Mouse (Mus musculus): ENCODE measurements around the gene Wnk4. TPM values are rescaled to one million over a fixed set of nuclear protein-coding genes. Genes with fewer than 3 reads are reported as not detected.

Wnk4 gene
- polyA plus RNA-seq, 1 experiment from 2014 or later = 5.7 TPM

GRCm38 (mm10) chr11:101230526-101230925 is 29.8 kb upstream of the Wnk4 start:
- H3K4me2 ChIP-seq = no peak overlapping the region

DNA sequence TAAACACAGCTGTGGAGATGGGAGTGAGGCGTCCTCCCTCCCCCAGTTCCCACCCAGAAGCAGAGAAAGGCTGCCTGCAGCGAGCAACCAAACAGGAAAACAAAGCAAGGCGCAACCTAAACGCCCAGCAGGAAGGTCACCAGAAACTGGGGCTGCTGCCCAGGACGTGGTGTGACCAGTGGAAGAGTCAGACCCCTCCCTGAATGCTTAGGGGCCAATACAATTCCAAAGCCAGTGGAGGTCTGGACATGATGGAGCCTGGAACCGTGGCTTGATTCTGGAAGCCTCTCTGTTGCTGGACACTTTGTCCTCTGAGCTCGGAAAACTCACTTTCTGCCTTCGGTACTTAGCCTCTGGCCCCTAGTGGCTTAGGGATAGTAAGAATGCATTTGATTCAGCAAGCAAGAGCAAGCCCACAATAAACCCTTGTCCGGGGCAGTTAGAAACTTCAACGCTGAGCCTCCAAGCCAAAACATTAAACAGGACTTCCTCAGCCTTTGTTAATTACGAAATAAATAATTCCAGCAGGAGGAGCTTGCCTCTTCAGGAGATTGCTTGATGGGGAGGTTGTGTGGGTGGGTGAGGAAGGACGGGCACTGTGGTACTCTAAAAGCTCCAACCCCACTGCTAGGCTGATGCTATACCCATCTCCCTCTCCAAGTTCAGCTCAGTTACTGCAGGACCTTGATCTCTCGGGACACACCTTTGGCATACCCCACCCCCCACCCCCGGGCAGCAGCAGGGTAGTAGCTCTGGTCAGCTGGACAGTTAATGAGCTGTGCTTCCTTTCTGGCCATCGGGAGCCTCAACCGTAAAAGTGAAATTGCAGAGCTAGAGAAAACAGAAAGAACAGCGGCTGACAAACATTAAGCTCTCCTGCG is 29.1 kb upstream of the Wnk4 start:
- Histone ChIP-seq H3K4me1 (peaks cover 23% of the 10 kb centered on the region), H3K27me3 (peaks cover 15% of the 10 kb centered on the region), H3K27ac (0 out of 2 replicates have a peak overlapping the region, but pooled peaks have one; percentile 25), H3K9me3 (no peaks in the 10 kb centered on the region), H3K36me3 (replicated peaks) (no peaks in the 10 kb centered on the region), H3K9ac (no peak overlapping the region), H3K4me2 (peak overlapping the region; percentile 8; the same call in 1 of the 2 replicates), H3K4me3 (replicated peaks) (no peak overlapping the region)
- WGBS = 13% methylated on average over 18 of the region's 18 CpGs
- ATAC-seq (ENCODE audit: low FRiP score) = no peak

More at GRCm38 (mm10) chr11:101230526-101230925, 29.8 kb upstream of the Wnk4 start:
- Histone ChIP-seq H3K36me3 (replicated peaks) (no peaks in the 10 kb centered on the region), H3K27ac (0 out of 2 replicates have a peak overlapping the region, but pooled peaks have one; percentile 25), H3K9ac (no peak overlapping the region), H3K27me3 (peaks cover 15% of the 10 kb centered on the region), H3K4me3 (replicated peaks) (no peak overlapping the region), H3K9me3 (no peaks in the 10 kb centered on the region), H3K4me1 (peaks cover 28% of the 10 kb centered on the region)
- WGBS = 13% methylated on average over 5 of the region's 5 CpGs
- ATAC-seq (ENCODE audit: low FRiP score) = no peak

- H3K36me3 ChIP-seq (replicated peaks) = no peaks in the 10 kb centered on the region
- H3K4me3 ChIP-seq (replicated peaks) = no peak overlapping the region
- ATAC-seq (ENCODE audit: low FRiP score) = no peak
- no peak overlapping the region for H3K4me2 ChIP-seq
- peaks cover 20% of the 10 kb centered on the region for H3K4me1 ChIP-seq
- WGBS = 62% methylated on average over 6 of the region's 6 CpGs
- no peak overlapping the region for H3K9ac ChIP-seq
- no peak overlapping the region for H3K27ac ChIP-seq
- H3K9me3 ChIP-seq = no peaks in the 10 kb centered on the region
- peaks cover 15% of the 10 kb centered on the region for H3K27me3 ChIP-seq
These were observed 28.1 kb upstream of the Wnk4 start for GRCm38 (mm10) chr11:101232010-101232839.

DNA sequence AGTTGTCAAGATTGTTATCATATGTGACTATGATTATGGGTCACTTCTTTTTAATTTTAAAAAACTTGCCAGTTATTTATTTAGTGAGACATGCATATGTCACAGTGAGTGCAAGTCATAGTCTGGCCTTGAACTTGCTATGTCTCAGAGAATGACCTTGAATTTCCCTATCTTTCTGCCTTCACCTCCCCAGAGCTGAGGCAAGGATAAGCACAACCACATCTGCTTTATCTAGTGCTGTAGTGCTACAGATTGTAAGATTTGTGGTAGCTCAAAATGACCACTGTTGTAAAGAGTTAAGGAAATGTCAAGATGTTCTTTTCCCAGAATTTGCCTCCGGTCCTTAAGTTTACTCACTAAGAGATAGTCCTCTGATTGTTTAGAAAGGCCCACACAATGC is 27.1 kb upstream of the Wnk4 start:
- no peak overlapping the region for H3K4me3 ChIP-seq (replicated peaks)
- 97% methylated on average over 1 of the region's 1 CpGs for WGBS
- no peaks in the 10 kb centered on the region for H3K9me3 ChIP-seq

DNA sequence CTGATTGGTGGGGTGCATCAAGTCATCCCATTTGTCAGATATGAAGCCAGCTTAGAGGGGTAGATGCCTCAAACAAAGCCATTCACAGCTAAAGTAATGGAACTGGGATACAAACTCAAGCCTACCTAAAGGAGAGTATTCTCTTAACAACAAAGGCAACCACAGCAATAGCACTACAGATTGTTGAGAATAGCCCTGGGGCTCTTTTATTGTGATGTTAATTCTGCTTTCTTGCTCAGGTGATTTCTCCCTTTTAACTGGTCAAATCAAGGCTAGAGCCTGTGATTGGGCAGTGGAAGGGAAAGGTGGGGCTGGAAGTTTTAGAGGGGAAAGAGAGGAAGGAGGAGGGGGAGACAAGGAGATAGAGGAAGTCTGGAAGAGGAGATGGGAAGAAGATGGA is 26.2 kb upstream of the Wnk4 start:
- Histone ChIP-seq H3K9me3 (no peaks in the 10 kb centered on the region), H3K4me1 (peaks cover 20% of the 10 kb centered on the region), H3K27me3 (peaks cover 6% of the 10 kb centered on the region), H3K4me3 (replicated peaks) (no peak overlapping the region), H3K4me2 (no peak overlapping the region), H3K27ac (no peak overlapping the region), H3K9ac (no peak overlapping the region), H3K36me3 (replicated peaks) (no peaks in the 10 kb centered on the region)
- no peak for ATAC-seq (ENCODE audit: low FRiP score)

More for the DNA sequence above, 27.1 kb upstream of the Wnk4 start:
- Histone ChIP-seq H3K36me3 (replicated peaks) (no peaks in the 10 kb centered on the region), H3K4me1 (peaks cover 20% of the 10 kb centered on the region), H3K9ac (no peak overlapping the region), H3K27ac (no peak overlapping the region), H3K4me2 (no peak overlapping the region), H3K27me3 (peaks cover 6% of the 10 kb centered on the region)
- ATAC-seq (ENCODE audit: low FRiP score) = no peak

GRCm38 (mm10) chr11:101235429-101235828 is 24.9 kb upstream of the Wnk4 start:
- no peak overlapping the region for H3K27ac ChIP-seq
- peaks cover 12% of the 10 kb centered on the region for H3K4me1 ChIP-seq
- no peak for ATAC-seq (ENCODE audit: low FRiP score)
- H3K9ac ChIP-seq = no peak overlapping the region
- peaks cover 6% of the 10 kb centered on the region; the same call in 1 of the 2 replicates for H3K27me3 ChIP-seq
- no peak overlapping the region for H3K4me3 ChIP-seq (replicated peaks)
- no peaks in the 10 kb centered on the region for H3K36me3 ChIP-seq (replicated peaks)
- no peaks in the 10 kb centered on the region for H3K9me3 ChIP-seq
- no peak overlapping the region for H3K4me2 ChIP-seq

- H3K4me3 ChIP-seq (replicated peaks) = no peak overlapping the region
- H3K9ac ChIP-seq = no peak overlapping the region
- WGBS = 92% methylated on average over 5 of the region's 5 CpGs
- H3K4me1 ChIP-seq = no peaks in the 10 kb centered on the region
- H3K27ac ChIP-seq = no peak overlapping the region
- no peaks in the 10 kb centered on the region for H3K27me3 ChIP-seq
- no peaks in the 10 kb centered on the region for H3K36me3 ChIP-seq (replicated peaks)
- no peak overlapping the region for H3K4me2 ChIP-seq
- no peaks in the 10 kb centered on the region for H3K9me3 ChIP-seq
- no peak for ATAC-seq (ENCODE audit: low FRiP score)
These were observed 23.6 kb upstream of the Wnk4 start for GRCm38 (mm10) chr11:101236782-101237181.

- Histone ChIP-seq H3K27me3 (0 out of 2 replicates have a peak, but pooled peaks cover 5% of the 10 kb centered on the region), H3K4me1 (no peaks in the 10 kb centered on the region), H3K4me3 (replicated peaks) (no peak overlapping the region), H3K4me2 (no peak overlapping the region), H3K9ac (no peak overlapping the region), H3K36me3 (replicated peaks) (no peaks in the 10 kb centered on the region), H3K9me3 (no peaks in the 10 kb centered on the region), H3K27ac (no peak overlapping the region)
- no peak for ATAC-seq (ENCODE audit: low FRiP score)
- WGBS = 57% methylated on average over 5 of the region's 5 CpGs
These were observed 22.2 kb upstream of the Wnk4 start for GRCm38 (mm10) chr11:101238071-101238647.

DNA sequence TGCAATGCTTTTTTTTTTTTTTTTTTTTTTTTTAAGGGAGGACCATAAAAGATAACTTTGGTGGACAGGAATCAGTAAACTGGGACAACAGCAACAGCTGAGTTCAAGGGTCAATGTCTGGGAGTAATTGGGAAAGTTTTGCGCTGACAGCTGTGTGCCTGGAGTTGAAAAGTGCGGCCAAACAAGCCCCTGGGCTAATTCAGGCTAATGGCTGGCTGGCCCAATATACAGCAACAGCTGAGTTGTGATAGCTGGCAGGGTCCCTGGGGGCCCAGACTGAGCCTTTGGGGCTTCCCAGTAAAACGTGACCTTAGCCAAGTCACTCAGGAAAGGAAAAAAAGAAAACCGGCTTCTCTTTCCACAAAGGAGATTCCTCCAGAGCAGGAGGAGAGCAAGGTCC is 15.3 kb upstream of the Wnk4 start:
- Histone ChIP-seq H3K27me3 (peaks cover 52% of the 10 kb centered on the region), H3K9me3 (no peaks in the 10 kb centered on the region), H3K27ac (no peak overlapping the region), H3K4me2 (no peak overlapping the region), H3K36me3 (replicated peaks) (no peaks in the 10 kb centered on the region), H3K4me3 (replicated peaks) (no peak overlapping the region), H3K4me1 (peaks cover 18% of the 10 kb centered on the region), H3K9ac (no peak overlapping the region)
- ATAC-seq (ENCODE audit: low FRiP score) = no peak
- 42% methylated on average over 4 of the region's 4 CpGs for WGBS

DNA sequence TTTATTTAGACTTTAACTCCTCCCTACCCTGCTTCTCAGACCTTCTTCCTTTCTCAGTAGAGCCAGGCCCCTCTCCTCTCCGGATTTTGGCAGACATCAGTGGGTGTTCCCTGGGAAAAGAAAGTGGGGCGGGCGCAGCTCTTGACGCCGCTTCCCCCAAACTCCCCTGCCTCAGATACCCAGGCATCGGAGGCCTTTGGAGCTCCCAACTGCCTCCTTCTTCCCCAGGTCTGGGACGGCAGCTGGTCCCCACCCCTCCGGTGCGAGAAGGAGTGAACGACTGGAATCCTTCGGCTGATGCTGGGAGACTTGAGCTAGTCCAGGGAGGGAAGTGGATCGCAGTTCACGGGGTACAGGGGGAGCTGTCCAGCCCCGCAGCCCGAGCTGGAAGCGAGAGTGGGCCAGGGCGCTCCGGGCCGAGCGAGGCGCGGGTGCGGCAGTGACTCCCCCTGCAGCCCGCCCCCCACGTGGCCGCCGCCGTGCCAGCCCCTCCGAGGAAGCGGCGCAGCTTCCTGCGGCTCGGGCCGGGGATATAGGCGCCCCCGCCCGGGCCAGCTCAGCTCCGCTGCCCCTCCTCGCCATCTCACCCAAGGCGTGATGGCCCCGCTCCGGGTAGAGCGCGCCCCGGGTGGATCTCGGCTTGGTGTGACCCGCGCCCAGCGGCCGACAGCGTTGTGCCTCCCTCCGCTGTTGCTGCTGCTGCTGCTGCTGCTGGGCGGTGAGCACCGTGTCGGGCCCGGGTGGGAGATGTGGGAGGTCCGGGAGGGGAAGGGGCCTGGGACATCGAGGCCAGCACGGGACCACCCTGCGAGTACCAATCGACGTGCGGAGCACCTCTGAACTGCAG is 14.3 kb upstream of the Wnk4 start, which contains the start of gene Ramp2:
Ramp2 (plus strand) TSS at position 174 of the 847 bp plus-strand sequence.
- H3K9me3 ChIP-seq = no peaks in the 10 kb centered on the region
- WGBS = under 1% methylated on average over 62 of the region's 63 CpGs
- no peaks in the 10 kb centered on the region for H3K36me3 ChIP-seq (replicated peaks)
- H3K9ac ChIP-seq = peak within 1 kb of the TSS; percentile 76
- H3K4me1 ChIP-seq = peaks cover 18% of the 10 kb centered on the region
- H3K4me2 ChIP-seq = peak within 1 kb of the TSS; percentile 98
- H3K4me3 ChIP-seq (replicated peaks) = peak within 1 kb of the TSS; percentile 61
- peaks cover 52% of the 10 kb centered on the region for H3K27me3 ChIP-seq
- H3K27ac ChIP-seq = 0 out of 2 replicates have a peak within 1 kb of the TSS, but pooled peaks have one; percentile 20
- ATAC-seq (ENCODE audit: low FRiP score) = peak; percentile 60

- H3K9me3 ChIP-seq = no peaks in the 10 kb centered on the region
- H3K9ac ChIP-seq = peak overlapping the region; percentile 76
- ATAC-seq (ENCODE audit: low FRiP score) = peak; percentile 39; the same call in 1 of the 2 replicates
- peak overlapping the region; percentile 98 for H3K4me2 ChIP-seq
- H3K4me3 ChIP-seq (replicated peaks) = peak overlapping the region; percentile 61
- peaks cover 18% of the 10 kb centered on the region for H3K4me1 ChIP-seq
- 0 out of 2 replicates have a peak overlapping the region, but pooled peaks have one; percentile 20 for H3K27ac ChIP-seq
- H3K27me3 ChIP-seq = peaks cover 52% of the 10 kb centered on the region
- no peaks in the 10 kb centered on the region for H3K36me3 ChIP-seq (replicated peaks)
- 6% methylated on average over 7 of the region's 7 CpGs for WGBS
These were observed 13.7 kb upstream of the Wnk4 start for GRCm38 (mm10) chr11:101246702-101247012.

Measured in forebrain, embryonic 12.5 days (tissue).